ENCODE assay signal across 7 mouse cellular contexts in genomic region chr7:25006586-25007364, GRCm38 (mm10). TPM values are rescaled to one million over a fixed set of nuclear protein-coding genes. Genes with fewer than 3 reads are reported as not detected.
DNase-seq lines count a peak whose midpoint lies in the region; ATAC-seq lines count a peak whose summit lies in the region.

No protein-coding gene starts in this region.

- no peak for ATAC-seq in erythroblast, adult 5-6 weeks (replicated peaks; ENCODE audit: low FRiP score, poor library complexity, severe bottlenecking)

- intact Hi-C loops in heart, postnatal 36 days (cut with DNase I), result no loop called here

- peak; percentile 84 to 90 for DNase-seq in right cerebral cortex, adult 2 months (ENCODE audit: low spot score in 2 of 2)
- no peak for DNase-seq in right cerebral cortex, postnatal 14 days
- DNase-seq in gonadal fat pad, adult 2 months (ENCODE audit: low read depth), result peak; percentile 27
- peak; percentile 53 to 65 for DNase-seq in lung, postnatal 4 days
- DNase-seq in urinary bladder, adult 2 months (ENCODE audit: low spot score), result no peak
- DNase-seq in heart, postnatal 36 days, result no peak

RNA-seq across cellular contexts. Expression of gene Atp1a3, which starts 1.0 kb away (rescaled TPM):
- polyA plus RNA-seq in gonadal fat pad, adult 2 months (2012; rRNA removed), result 3.0 TPM in 2 replicates
- polyA plus RNA-seq in urinary bladder, adult 2 months (2012; rRNA removed), result 0.51 and 0.93 TPM in 2 replicates
- total RNA-seq in heart, postnatal 36 days (2021), result under 1 TPM; 0.35 to 0.67 TPM
- total RNA-seq in erythroblast, adult 5-6 weeks (2015; ENCODE audit: low replicate concordance), result 11.5 and 14.6 TPM in 2 replicates
- 3.8 and 4.9 TPM in 2 replicates for total RNA-seq in erythroblast, adult 5-6 weeks (2017; ENCODE audit: low replicate concordance)

RNA-seq across cellular contexts. Expression of gene Rabac1, which starts 34.2 kb away (rescaled TPM):
- 741 and 777 TPM in 2 replicates for polyA plus RNA-seq in gonadal fat pad, adult 2 months (2012; rRNA removed)
- 367 and 429 TPM in 2 replicates for polyA plus RNA-seq in urinary bladder, adult 2 months (2012; rRNA removed)
- 100 to 1,000 TPM; 305 to 326 TPM for total RNA-seq in heart, postnatal 36 days (2021)
- total RNA-seq in erythroblast, adult 5-6 weeks (2015; ENCODE audit: low replicate concordance), result 11.7 and 35.0 TPM in 2 replicates
- 11.0 and 11.3 TPM in 2 replicates for total RNA-seq in erythroblast, adult 5-6 weeks (2017; ENCODE audit: low replicate concordance)

Comparison
In these comparisons a context has a peak if more than half of its experiments do, and no peak if none do; other contexts are left out.
1. DNase-seq: peak in right cerebral cortex, adult 2 months (2 of 2), gonadal fat pad, adult 2 months (single experiment) and lung, postnatal 4 days (2 of 2); none in right cerebral cortex, postnatal 14 days (single experiment), urinary bladder, adult 2 months (single experiment) and heart, postnatal 36 days (0 of 2).
2. RNA of gene Rabac1, which starts 34.2 kb away (total RNA-seq): 305 to 326 TPM in heart, postnatal 36 days; 11.0 to 35.0 TPM in erythroblast, adult 5-6 weeks; every median in the first group is over 4 times any median in the second.